Mouse (Mus musculus) liver (tissue): ENCODE measurements around the gene Mrpl54.

Experiments
- DNase-seq: peaks from one replicate; pipeline ENCODE4 v3.0.0-alpha.2; 2020; ENCODE audit warnings: mixed read lengths

The Mrpl54 gene

DNA sequence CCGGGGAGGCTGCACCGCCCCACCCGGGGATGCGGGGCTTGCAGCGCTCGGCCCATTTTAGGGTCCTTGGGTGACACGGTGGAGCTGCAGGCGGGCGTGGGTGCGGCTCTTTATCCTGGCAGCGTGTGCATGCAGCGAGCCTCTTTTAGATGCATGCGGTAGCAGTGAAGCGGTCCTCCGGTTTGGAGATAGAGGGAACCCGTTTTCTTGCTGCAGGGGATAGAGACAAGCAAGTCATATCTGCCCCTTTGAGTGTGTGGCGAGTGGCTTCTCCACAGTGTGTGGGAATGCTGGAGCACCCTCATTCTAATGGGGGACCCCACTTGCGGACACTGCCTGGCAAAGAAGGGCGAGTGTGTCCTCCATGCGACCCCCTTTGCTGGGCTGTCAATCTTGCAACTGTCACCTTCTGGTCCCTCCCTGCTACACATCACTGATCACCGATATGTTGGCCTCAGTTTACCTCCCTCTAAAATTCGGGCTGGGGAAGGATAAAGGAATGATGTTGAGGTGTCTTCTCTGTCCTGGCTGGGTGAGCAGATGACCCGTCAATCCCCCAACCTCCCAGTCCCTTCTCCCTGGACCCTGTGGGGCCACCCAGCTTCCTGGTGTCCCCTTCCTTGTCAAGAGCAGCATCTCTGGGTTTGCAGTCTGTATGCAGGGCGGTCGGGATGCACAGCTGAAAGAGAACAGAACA is 26.7 kb upstream of the Mrpl54 start:
- DNase-seq = no peak

DNA sequence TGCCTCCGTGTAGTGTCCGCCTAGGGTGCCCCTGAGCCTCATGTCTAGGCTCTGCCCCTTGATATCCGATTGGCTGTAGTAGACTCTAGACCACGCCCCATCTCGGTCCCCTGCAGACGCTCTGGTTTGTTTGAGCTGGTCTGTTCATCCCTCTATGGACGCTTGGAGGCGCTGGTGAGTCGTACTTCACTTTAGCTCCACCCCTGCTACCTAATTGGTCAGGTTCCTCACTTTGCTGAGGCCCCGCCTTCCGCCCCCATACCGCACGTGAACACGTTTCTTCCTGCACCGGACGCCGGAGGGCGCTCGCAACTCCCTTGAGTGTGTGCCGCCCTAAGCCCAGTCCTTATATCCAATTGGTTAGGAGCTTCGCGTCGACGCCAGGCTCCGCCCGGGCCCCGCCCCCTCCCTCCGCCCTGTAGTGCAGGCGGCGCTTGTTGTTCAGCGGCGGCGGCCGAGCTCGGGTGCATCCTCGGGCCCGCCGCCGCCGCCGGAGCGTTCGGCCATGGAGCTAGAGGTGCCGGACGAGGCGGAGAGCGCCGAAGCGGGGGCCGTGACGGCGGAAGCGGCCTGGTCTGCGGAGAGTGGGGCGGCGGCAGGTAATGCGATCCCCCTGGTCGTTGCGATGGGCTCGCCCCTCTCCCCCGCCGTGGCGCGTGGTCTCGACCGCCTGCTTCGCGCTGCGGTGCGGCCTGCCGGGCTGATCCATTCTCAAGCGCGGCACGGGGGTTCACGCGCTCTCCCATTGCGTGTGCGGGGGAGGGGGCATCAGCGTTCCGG is 26.0 kb upstream of the Mrpl54 start, which contains the start of gene Pip5k1c:
TSS of gene Pip5k1c (plus strand) at position 410 of the 780 bp plus-strand sequence.
- peak; percentile 100 for DNase-seq

DNA sequence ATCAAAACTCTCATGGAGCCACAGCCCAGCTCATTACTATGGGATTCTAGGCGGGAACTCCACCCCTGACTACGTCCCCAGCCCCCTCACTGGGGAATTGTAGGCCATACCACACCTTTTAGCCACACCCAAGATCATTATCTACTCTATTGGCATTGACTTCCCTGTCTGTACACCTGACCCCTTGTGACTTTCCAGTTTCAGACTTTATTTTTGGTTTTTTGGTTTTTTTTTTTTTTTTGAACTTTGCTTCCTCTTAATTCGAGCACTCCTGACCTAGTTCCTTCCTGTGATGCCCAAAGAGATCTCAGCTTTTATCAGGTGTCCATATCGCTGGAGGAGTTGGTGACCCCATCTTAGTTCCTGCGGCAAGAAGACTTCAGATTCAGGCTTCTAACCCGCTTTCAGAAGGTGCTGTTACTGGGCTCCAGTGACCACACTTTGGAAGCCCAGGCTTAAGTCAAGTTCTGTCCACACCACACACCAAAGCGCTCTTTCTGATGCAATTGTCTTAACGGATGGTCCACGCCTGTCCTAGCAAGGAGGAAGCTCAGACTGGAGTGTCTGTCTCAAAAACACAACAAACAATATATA is 24.9 kb upstream of the Mrpl54 start, which contains the start of gene Tjp3:
TSS of gene Tjp3 (minus strand) at position 71 of the 594 bp plus-strand sequence.
- no peak for DNase-seq

DNA sequence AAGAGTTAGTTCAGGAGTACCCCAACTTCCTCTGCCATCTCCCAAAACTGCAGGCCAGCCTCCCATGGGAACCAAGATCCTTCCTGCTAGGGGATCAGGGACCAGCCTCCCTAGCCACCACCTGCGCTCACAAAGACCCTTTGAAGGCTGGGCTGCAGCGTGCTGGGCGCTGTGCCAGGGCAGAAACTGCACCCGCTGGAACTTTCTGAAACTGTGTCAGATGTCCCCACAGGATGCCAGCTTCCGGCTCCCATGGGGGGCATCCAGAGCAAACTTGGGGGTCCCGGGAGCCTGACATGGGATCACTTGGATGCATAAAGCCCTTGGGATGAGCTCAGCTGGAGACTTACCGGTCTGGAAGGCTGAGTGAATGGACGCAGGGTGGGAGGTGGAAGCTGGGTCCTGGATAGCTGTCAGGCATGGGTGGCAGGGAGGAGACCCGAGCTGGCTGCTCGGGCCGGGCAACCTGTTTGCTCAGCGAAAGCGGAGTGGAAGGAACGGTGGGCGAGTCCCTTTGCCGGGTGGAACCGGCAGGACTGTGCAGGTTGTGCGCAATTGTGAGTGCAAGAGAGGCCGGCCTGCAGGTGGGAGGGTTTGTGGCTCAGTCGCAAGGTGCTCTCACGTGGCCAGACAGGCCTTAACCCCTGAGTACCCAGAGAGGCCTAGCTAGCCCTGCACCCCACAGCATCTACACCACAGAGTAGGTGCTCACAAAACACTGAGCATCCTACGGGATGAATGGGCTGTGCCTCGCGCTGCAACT is 24.1 kb upstream of the Mrpl54 start:
- no peak for DNase-seq

DNA sequence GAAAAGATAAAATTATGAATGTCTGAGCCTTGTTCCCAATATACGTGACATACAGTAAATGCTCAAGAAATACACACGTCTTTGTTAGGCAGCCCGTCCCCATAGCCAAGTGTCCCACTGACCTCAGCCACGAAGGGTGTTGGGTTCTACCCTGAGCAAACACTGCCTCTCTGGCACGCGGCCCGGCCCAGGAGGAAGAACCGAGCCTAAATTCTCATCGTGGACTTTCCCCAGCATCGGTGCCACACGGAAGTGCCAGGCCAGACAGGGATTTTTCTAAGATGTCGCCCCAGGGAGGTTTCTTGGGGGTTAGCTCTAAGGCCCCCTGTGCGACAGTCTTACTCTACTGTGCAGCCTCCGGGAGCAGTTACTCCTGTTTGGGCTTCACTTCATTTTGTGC is 23.1 kb upstream of the Mrpl54 start:
- no peak for DNase-seq

DNA sequence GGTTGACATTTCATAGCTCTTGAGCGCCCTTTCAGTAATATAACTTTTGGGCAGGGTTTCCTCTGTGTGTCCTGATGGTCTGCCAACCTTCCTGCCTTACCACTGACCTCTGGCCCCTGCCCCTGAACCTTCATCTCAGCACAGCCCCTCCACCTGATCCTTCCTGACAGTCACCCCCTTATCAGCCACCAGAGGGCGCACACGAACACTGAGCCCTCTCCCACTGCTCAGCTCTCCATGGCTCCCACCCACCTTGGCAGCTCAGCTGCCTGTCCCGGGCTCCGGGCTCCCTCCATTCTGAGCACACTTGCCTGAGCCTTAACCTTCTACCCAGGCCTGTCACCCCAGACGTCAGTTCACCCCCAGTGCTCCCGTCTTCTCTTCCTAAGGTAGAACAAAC is 22.5 kb upstream of the Mrpl54 start:
- DNase-seq = peak; percentile 67

DNA sequence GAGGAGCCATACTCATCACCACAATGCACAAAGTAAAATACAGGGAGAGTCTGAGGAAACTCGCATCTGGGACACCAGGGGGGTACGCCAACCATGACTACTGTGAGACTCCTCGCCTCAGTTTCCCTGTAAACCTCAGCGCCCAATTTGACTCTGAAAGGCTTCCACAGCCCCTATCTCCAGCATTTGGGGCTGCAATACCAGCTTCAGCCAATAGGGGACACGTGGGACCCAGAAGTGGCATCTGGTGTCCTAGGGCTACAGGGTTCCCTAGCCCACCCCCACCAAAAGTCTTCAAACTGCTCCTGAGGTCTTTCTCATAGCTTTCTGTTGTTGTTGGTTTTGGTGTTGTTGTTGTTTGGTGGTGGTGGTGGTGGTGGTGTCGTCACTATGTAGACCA is 21.9 kb upstream of the Mrpl54 start:
- peak; percentile 56 for DNase-seq

DNA sequence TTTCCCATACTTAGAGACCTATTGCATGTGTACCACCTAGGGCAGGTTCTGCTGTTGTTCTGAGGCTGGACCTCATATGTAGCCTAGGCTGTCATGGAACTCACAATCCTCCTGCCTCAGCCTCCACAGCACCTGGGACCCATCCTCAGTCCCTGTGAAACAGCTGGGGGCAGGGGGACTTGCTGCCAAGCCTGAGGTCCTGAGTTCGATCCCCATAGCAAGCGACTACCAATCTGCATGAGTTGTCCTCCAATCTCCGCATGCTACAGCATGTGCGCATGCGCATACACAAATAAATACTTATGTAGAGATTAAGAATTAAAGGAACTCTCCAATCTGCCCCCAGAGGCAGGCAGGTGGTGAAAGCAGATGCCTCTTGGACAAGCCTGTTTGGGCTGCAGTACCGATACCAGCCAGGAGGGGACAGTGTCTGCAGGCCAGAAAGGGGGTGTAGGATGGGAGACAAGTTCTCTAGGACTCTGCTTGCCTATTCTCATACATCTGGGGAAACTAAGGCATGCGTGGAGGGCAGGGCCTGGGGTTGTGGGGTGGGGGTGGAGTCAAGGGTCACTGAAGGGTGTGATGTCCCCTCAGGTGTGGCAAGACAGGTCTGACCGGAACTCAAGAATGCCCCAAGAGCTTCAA is 20.9 kb upstream of the Mrpl54 start:
- DNase-seq = peak; percentile 79

DNA sequence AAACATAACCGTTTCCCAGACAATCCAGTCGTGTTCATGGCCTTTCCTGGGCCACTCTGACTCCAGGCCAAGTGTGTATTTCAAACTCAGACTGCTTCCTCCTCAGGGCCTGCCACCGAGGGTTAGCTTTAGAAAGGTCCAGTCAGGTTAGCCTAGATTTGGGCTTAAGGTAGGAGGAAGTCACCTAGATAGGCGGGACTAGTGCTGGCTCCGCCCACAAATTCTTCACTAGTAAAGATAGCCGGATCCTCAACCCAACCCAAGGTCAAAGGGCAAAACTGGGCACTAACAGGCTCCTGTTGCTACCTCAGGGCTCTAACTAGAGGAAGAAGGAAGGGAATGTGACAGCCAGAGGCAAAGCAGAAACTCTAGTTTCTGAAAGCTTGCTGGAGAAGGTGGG is 19.9 kb upstream of the Mrpl54 start:
- DNase-seq = peak; percentile 54

DNA sequence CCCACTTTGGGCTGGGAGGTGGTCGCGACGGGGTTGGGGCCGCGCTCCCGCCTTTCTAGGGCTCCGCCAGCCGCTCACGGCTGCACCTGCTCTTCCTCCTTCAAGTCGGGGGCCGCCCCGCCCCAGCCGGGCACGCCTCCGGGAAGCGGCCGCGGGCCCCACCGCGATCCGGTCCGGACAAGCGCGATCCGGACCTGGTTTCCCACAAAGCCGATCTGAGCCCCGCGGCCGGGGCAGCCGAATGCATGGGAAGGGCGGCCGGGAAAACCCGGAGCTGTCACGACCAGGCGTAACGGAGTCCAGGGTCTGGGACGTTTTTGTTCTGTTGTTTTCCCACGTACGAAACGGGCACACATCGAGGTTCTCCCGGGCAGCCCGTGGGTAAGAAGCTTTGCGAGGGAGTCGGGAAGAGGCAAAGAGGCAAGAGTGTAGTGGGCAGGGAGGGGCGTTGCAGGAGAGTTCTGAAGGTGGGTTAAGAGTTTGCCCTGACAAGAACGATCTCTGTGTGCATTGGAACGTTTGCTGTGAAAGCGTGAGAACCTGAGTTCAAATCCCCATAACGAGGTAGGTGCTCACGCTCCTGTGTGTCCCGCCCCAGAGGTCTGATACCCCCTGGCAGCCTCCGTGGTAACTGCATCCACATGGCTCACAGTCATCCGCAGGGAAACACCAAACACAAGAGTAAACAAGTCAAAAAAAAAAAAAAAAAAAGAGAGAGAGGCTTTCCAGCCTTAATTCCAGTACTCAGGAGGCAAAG is 19.1 kb upstream of the Mrpl54 start:
- peak; percentile 89 for DNase-seq

DNA sequence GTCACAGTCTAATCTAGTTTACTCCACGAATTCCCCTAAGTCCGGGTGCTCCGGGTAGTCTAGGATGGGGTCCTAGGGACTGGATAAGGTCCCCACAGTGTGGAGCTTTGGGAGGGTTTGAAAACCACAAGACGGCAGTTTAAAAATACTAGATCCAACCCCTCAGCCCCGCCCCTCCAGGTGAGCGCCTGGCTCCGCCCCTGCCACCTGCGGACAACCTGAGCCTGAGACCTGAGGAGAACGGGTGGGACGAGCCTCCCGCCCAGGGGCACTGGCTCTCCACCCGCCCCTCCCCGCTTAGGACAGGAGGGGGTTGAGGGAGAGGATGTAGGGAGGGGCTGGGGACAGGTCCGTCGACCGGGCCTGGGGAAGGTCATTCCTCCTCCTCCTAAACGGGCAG is 18.0 kb upstream of the Mrpl54 start:
- no peak for DNase-seq

DNA sequence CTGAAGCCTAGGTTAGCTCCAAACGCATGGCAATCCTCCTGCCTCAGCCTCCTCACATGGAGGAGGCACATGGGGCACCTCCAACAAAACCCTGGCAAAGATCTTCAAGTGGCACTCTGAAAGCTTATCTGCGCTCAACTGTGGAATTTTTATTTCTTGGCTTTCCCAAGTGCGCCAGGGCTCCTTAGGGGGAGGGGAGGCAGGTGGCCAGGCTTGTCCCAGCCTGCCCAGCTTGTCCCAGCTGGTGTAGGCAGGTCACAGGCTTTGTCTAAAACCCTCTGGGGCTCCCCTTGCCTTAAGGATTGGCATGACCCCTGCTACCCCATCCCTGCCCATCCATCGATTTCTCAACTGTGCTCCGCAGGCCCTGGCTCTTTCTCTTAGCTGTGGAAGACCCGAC is 17.5 kb upstream of the Mrpl54 start:
- DNase-seq = no peak

DNA sequence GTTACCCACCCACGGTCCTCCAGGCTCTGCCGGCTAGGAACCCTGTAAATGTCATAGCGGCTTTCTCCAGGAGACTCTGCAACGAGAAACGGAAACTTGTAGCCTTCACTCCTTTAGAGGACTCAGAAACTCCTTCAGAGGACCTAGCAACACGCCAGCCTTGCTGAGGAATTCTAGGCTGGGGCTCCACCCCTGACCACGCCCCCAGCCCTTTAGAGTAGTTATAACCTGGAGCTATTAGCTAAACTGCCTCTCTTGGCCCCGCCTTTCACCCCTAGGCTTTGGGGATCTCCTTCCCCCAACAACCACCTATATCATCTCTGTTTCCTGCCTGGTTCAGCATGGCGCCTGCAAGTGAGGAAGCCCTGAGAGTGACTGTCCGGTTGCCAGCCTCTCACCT is 12.8 kb upstream of the Mrpl54 start:
- DNase-seq = no peak

DNA sequence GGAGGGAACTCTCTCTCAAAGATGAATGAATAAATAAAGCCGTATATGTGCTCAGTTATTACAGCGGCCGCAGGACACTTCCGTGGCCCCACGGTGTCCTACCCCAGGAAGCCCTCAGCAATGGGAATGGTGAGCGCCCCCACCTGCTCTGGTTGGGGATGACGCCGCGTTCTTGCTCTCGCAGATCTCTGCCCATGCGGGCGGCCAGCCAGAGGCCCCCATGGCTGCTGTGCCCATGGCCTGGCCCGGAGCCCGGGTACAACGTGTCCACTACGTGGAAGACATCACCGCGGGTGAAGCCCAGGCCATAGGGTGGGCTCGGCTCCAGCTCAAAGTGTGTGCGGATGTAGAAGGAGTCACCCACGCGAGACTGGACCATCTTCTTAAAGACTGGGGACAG is 10.9 kb upstream of the Mrpl54 start:
- no peak for DNase-seq

DNA sequence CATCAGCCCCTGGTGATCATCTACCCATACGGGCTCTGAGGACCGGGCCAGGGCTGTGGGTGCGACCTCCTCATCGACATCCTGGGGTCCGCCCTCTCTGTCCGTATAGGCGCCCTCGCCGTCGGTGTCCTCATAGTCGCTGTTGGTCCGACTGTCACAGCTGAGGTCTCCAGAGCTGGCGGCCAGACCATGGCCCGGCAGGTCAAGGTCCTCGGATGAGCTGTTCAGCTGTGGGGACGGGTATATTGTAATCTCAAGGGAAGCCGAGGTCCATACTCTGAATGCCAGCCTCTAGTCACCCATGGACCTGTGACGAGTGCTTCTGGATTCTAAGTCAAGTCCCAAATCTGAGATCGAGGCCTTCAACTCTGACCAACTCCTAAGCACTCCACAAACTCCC is 7.1 kb upstream of the Mrpl54 start:
- no peak for DNase-seq

DNA sequence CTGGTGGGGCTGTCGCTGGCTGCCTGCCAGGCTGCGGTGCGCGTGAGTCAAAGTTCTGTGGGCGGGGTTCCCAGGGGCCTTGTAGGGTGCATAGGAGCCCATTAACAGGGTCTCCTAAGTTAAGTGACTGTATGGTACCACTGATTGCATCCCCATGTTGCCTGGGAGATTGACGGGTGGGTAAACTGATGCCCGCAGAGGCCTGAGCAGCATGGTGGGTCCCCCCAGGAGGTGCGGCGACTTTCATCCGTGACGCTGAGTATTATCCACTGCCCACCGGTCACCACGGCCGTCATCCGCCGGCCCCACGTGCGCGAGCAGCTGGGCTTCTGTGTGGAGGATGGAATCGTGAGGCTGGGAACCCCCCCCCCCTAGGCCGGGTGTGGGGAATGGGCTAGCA is 5.6 kb upstream of the Mrpl54 start:
- DNase-seq = no peak

DNA sequence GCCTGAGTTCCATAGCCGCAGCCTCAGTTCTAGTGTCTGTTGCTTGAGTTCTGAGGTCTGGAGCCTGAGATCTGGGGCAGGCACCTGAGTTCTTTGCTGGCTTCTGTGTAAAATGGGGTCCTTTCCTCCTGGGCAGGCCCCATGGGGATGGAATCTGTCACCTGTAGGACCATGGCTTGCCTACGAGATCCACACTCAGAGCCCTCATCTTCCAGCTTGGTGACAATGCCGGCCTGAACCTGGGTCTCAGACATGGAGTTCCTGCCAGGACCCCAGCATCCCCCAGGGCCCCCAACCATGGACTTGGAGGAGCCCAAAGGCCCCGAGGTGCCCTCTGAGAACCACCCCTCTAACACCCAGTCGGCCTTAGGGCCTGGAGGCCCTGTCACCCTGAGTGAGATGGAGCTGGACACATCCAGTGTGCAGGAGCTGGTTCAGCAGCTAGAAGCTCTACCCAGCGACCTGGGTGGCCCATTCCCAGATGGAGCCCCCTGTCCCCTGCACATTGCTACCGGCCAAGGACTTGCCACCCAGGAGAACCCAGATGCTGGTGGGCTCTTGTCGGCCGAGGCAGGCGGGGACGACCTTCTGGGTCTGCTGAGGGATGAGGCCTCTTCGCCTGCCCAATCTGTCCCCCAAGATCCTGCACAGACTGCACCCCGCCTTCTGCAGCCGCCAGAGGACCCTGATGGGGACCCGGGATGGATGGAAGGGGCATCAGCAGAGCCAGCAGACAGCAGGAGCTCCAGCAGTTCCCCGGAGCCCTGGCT is 2.1 kb upstream of the Mrpl54 start:
- DNase-seq = no peak

DNA sequence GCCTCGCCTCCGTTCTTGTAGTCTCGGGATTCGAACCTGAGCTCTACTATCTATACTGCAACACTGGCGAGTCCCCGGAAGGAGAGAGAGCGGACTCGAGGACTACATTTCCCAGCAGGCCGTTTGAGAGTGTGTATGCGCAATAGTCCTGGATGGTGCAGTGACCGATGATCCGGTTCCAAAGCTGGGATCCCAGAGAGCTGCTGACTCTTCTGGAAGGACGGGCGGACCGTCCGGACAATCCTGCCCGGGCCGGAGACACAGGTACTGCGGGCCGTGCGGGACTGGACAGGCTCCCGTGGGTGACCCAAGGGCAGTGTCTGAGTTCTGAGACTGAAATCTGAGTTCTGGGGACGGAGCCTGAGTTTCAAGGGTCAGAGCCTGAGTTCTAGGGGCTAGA is 1.3 kb upstream of the Mrpl54 start:
- peak; percentile 81 for DNase-seq

DNA sequence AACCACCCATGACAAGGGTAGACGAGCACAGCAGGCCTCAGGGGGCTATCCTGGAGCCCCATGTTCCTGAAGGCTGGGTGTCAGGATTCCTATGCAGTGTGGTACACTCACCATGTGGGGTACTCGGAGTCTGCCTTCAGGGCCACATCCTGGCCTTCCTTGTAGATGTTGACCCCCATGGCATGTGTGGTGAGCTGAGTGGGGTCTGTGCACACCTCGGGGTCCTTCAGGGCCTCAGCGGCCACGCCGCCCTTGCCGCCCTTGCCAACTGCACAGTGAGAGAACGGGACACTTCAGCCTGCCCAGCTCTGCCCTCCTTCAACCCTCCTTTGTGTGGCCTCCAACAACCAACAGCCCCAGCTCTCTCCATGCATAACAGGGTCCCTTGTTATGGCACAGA is 1.2 kb downstream of the Mrpl54 start:
- no peak for DNase-seq

DNA sequence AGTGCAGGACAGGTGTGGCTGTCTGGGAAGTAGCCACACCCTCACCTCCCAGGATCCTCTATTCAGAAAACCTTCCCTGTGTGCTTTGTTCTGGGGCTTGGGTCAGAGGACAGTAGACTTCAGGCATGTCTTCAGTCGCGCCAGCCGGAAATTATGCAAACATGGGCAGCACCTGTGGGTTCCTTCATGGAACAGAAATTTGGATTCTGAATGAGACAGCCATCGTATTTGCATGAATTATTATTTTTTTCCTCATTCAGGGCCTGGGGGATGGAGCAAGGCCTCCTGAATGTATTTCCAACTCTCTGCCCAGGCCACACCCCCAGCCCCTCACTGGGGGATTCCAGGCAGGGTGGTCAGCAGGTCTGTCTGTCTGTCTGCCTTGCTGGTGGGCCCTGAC is 5.7 kb downstream of the Mrpl54 start:
- no peak for DNase-seq

DNA sequence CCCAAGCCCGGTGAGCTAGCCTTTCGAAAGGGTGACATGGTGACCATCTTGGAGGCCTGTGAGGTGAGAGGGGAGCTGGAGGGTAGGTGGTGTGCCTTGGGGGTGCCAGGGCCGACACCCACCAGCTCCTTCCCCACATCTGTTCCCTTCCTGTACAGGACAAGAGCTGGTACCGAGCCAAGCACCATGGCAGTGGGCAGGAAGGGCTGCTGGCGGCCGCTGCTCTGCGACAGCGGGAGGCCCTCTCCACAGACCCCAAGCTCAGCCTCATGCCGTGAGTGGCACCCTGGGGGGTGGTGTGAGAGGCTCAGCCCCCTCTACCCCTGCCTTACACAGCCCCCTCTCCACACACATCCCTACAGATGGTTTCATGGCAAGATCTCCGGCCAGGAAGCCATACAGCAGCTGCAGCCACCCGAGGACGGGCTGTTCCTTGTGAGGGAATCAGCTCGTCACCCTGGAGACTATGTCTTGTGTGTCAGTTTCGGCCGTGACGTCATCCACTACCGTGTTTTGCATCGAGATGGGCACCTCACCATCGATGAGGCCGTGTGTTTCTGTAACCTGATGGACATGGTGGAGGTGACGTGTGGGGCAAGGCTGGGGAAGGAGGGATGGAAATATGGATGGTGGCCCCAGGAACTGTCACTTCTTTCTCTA is 7.4 kb downstream of the Mrpl54 start:
- DNase-seq = no peak
